Mouse (Mus musculus) kidney, adult 2 months (tissue): ENCODE measurements at regions not wholly inside any gene's neighbourhood (a gene's known extent, or its start where the extent isn't known, plus 50 kb on each side); places are given as distances from the start of the nearest gene placed in this dataset.

Experiments
- CTCF ChIP-seq: fragments of 200-500 bp; conservative IDR thresholded peaks from 2 replicates; pipeline ENCODE4 v1.5.1; 2011; ENCODE audit warnings: low read depth, mild to moderate bottlenecking, control low read depth, low read length, moderate library complexity, mixed read lengths; ENCODE audit not compliant: insufficient read depth, insufficient read length
- POLR2A ChIP-seq: fragments of 200-500 bp; IDR thresholded peaks from one replicate; pipeline ENCODE4 v1.6.1; 2011; ENCODE audit warnings: low read depth, low read length, control low read depth

DNA sequence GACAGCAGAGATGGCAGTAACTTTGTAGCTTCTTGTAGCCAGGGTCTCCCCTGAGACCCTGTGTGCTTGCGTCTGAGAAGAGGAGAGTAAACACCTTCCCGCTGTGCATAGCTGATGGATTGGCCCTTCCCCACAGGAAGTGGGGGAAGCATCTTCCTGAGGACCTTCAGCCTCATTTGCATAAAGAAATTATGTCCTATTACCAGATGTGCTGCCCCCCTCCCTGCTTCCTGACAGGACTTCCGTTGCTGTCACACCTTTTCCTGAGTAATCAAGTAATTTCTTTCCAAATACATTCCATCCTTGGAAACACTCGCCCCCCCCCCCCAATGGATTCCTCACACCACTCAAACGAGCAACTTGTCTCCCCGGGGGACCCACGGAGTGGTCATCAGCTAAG lies 77.5 kb upstream of the Med13l start:
- no peak for TF ChIP-seq POLR2A
- no peak for TF ChIP-seq CTCF
